Mouse (Mus musculus): Measurements from ENCODE around the gene Rtl1.

- no peak for TF ChIP-seq CTCF (IDR thresholded peaks at IDR 0.05; ENCODE audit: extremely low read depth, insufficient read depth, low read length)
- 0 out of 2 replicates have a peak, but pooled peaks have one; percentile 10 for TF ChIP-seq POLR2A (IDR thresholded peaks at IDR 0.05; ENCODE audit: extremely low read depth, insufficient read depth, low read length)
Measured at GRCm38 (mm10) chr12:109542011-109542410, 58.1 kb downstream of the Rtl1 start.

All from cortical plate, adult 2 months (tissue).